Mouse (Mus musculus) forebrain, embryonic 11.5 days (tissue): ENCODE data around the gene Tsga10. TPM values are rescaled to one million over a fixed set of nuclear protein-coding genes. Genes with fewer than 3 reads are reported as not detected.
"Not testable (repeated sequence)": the region's sequence is repeated elsewhere in the genome, so short reads cannot be mapped to it uniquely, and the experiment has no call there.

Experiments used
- ATAC-seq: fragments of 200-750 bp; cut with Nextera tagmentation; replicated peaks from 2 replicates; pipeline ENCODE4 v1.8.0; 2017; ENCODE audit warnings: moderate TSS enrichment; ENCODE audit not compliant: low FRiP score
- DNase-seq: peaks from one replicate; pipeline ENCODE4 v3.0.0-alpha.2; 2017; ENCODE audit warnings: low spot score
- H3K27ac ChIP-seq: fragments of 300-500 bp; sonication (generic); 2 replicates; pipeline ENCODE4 v1.5.1; 2014; ENCODE audit warnings: low read depth, low read length
- H3K27me3 ChIP-seq: fragments of 300-500 bp; sonication (generic); 2 replicates; pipeline ENCODE4 v1.6.1; 2014; ENCODE audit warnings: mild to moderate bottlenecking, low read length, mixed read lengths; ENCODE audit not compliant: control insufficient read depth, insufficient read depth
- H3K36me3 ChIP-seq: fragments of 300-500 bp; sonication (generic); 2 replicates; pipeline ENCODE4 v1.6.1; 2014; ENCODE audit warnings: mild to moderate bottlenecking, low read length, moderate library complexity, mixed read lengths; ENCODE audit not compliant: control insufficient read depth, insufficient read depth
- H3K4me1 ChIP-seq: fragments of 300-500 bp; sonication (generic); replicated peaks from 2 replicates; pipeline ENCODE4 v1.6.1; 2014; ENCODE audit warnings: low read length, mixed read lengths; ENCODE audit not compliant: control insufficient read depth, insufficient read depth
- H3K4me2 ChIP-seq: fragments of 300-500 bp; sonication (generic); 2 replicates; pipeline ENCODE4 v1.6.1; 2014; ENCODE audit warnings: low read depth, mild to moderate bottlenecking, low read length, moderate library complexity, mixed read lengths; ENCODE audit not compliant: severe bottlenecking
- H3K4me3 ChIP-seq: fragments of 300-500 bp; sonication (generic); 2 replicates; pipeline ENCODE4 v1.5.1; 2014; ENCODE audit warnings: low read depth, low read length
- H3K9ac ChIP-seq: fragments of 300-500 bp; sonication (generic); 2 replicates; pipeline ENCODE4 v1.6.1; 2014; ENCODE audit warnings: low read length
- H3K9me3 ChIP-seq: fragments of 300-500 bp; sonication (generic); 2 replicates; pipeline ENCODE4 v1.6.1; 2016; ENCODE audit warnings: low read length, mixed read lengths; ENCODE audit not compliant: control insufficient read depth
- WGBS: fragments of 180-500 bp; shearing (Covaris S2); extraction: QIAGEN DNeasy Blood & Tissue Kit; methylation state at CpG from one replicate; pipeline ENCODE4 v1.1.7; 2014; 5-methylcytosine and 5-hydroxymethylcytosine counted together
- polyA plus RNA-seq: library from polyadenylated mRNA; unstranded; fragments of >200 nt; fragmentation: Nextera tagmentation; extraction: Ambion mirVana; gene quantifications from 2 replicates; pipeline ENCODE4 v1.2.1, GENCODE M21; 2014

The Tsga10 gene
- polyA plus RNA-seq, 1 experiment from 2014 or later: 14.2 TPM

DNA sequence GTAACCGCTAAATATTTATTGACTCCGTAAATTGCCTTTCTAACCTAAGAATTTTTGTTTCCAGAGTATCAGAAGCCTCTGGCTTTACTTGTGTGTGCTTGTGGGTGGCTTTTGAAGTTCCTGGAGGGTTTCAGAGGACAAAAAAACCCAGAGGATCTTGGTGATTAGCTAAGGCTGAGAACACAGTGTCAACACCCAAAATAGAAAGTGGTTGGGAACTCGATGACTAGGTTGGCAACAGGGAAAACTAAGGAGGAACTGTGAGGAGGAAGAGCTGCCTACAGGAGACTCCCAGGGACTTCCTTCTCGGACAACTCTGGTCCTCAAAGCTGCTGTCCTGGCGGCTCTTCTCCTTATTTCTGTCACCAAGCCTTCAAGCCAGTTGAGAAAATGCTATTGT is 145.1 kb downstream of the Tsga10 start:
- H3K9me3 ChIP-seq: no peaks in the 10 kb centered on the region
- H3K9ac ChIP-seq: no peak overlapping the region
- H3K4me2 ChIP-seq: no peak overlapping the region
- H3K4me3 ChIP-seq: no peak overlapping the region
- H3K36me3 ChIP-seq: no peaks in the 10 kb centered on the region
- no peak overlapping the region for H3K27ac ChIP-seq
- H3K27me3 ChIP-seq: peaks cover 10% of the 10 kb centered on the region; the same call in 1 of the 2 replicates
- ATAC-seq (no peak), DNase-seq (no peak)
- 81% methylated on average over 5 of the region's 5 CpGs for WGBS
- H3K4me1 ChIP-seq: peaks cover 3% of the 10 kb centered on the region; the same call in 1 of the 2 replicates

GRCm38 (mm10) chr1:37719761-37720640 is 146.2 kb downstream of the Tsga10 start, which contains the start of gene 2010300C02Rik:
TSS of gene 2010300C02Rik (minus strand) at chr1:37720085.
- peak; percentile 78 for DNase-seq
- H3K27ac ChIP-seq: no peak within 1 kb of the TSS
- H3K4me1 ChIP-seq: peaks cover 3% of the 10 kb centered on the region; the same call in 1 of the 2 replicates
- peaks cover 10% of the 10 kb centered on the region; the same call in 1 of the 2 replicates for H3K27me3 ChIP-seq
- H3K9ac ChIP-seq: peak within 1 kb of the TSS; percentile 50
- H3K9me3 ChIP-seq: no peaks in the 10 kb centered on the region
- peak within 1 kb of the TSS; percentile 59 for H3K4me3 ChIP-seq
- under 1% methylated on average over 57 of the region's 69 CpGs for WGBS
- peak; percentile 91 for ATAC-seq
- no peaks in the 10 kb centered on the region for H3K36me3 ChIP-seq
- peak within 1 kb of the TSS; percentile 87 for H3K4me2 ChIP-seq

GRCm38 (mm10) chr1:37719030-37719723 is 147.1 kb downstream of the Tsga10 start:
- Histone ChIP-seq H3K9ac (peak overlapping the region; percentile 50), H3K4me1 (peaks cover 3% of the 10 kb centered on the region; the same call in 1 of the 2 replicates), H3K4me3 (peak overlapping the region; percentile 59), H3K9me3 (no peaks in the 10 kb centered on the region), H3K36me3 (no peaks in the 10 kb centered on the region), H3K4me2 (peak overlapping the region; percentile 87), H3K27ac (no peak overlapping the region), H3K27me3 (peaks cover 10% of the 10 kb centered on the region; the same call in 1 of the 2 replicates)
- DNase-seq: peak; percentile 57
- WGBS: 4% methylated on average over 48 of the region's 49 CpGs
- ATAC-seq: peak; percentile 69

DNA sequence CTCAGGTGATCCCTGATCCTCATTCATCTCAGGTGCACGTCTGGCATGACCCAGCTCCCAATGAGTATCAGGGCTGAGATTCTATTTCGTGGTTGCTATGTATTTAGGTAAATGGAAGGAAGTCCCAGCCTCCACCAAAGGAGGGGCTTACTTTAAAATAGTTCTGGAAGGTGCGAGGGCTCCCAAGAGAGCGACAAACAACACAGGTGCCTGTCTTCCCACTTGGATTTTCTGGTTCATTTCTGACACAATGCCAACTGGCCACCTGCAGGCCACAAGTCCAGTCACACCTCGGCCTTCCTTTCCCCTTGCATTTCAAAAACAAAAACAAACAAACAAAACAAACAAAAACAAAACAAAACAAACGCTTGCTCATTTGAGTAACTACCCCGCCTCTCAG is 147.7 kb downstream of the Tsga10 start:
- 57% methylated on average over 7 of the region's 7 CpGs for WGBS
- no peaks in the 10 kb centered on the region for H3K9me3 ChIP-seq

GRCm38 (mm10) chr1:37717415-37718195 is 148.6 kb downstream of the Tsga10 start:
- peaks cover 3% of the 10 kb centered on the region; the same call in 1 of the 2 replicates for H3K4me1 ChIP-seq
- WGBS: 81% methylated on average over 14 of the region's 14 CpGs
- DNase-seq: no peak
- peaks cover 10% of the 10 kb centered on the region; the same call in 1 of the 2 replicates for H3K27me3 ChIP-seq
- ATAC-seq: no peak
- H3K4me2 ChIP-seq: no peak overlapping the region
- no peaks in the 10 kb centered on the region for H3K9me3 ChIP-seq
- H3K27ac ChIP-seq: no peak overlapping the region
- H3K9ac ChIP-seq: no peak overlapping the region
- no peaks in the 10 kb centered on the region for H3K36me3 ChIP-seq
- H3K4me3 ChIP-seq: no peak overlapping the region

More for the DNA sequence above, 147.7 kb downstream of the Tsga10 start:
- peaks cover 3% of the 10 kb centered on the region; the same call in 1 of the 2 replicates for H3K4me1 ChIP-seq
- ATAC-seq (no peak), DNase-seq (no peak)
- no peak overlapping the region for H3K27ac ChIP-seq
- peaks cover 10% of the 10 kb centered on the region; the same call in 1 of the 2 replicates for H3K27me3 ChIP-seq
- no peak overlapping the region for H3K4me3 ChIP-seq
- H3K9ac ChIP-seq: no peak overlapping the region
- no peak overlapping the region for H3K4me2 ChIP-seq
- H3K36me3 ChIP-seq: no peaks in the 10 kb centered on the region

DNA sequence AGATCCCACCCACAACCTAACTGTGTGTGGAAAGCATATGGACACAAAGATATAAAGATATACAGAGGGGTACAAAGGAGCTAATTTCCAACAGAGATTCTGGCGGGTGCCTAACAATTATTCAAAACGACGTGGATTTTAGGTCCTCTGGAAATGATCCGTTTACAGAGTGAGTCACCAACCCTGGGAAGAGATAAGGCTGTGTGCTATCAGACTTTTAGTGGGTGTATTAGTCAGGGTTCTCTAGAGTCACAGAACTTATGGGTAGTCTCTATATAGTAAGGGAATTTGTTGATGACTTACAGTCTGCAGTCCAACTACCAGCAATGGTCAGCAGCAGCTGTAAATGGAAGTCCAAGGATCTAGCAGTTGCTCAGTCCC is 153.9 kb downstream of the Tsga10 start:
- not testable (repeated sequence) for H3K36me3 ChIP-seq, H3K9ac ChIP-seq, H3K4me2 ChIP-seq, H3K27me3 ChIP-seq, H3K4me1 ChIP-seq, H3K27ac ChIP-seq, DNase-seq, ATAC-seq, H3K4me3 ChIP-seq, H3K9me3 ChIP-seq
- 81% methylated on average over 4 of the region's 4 CpGs for WGBS

DNA sequence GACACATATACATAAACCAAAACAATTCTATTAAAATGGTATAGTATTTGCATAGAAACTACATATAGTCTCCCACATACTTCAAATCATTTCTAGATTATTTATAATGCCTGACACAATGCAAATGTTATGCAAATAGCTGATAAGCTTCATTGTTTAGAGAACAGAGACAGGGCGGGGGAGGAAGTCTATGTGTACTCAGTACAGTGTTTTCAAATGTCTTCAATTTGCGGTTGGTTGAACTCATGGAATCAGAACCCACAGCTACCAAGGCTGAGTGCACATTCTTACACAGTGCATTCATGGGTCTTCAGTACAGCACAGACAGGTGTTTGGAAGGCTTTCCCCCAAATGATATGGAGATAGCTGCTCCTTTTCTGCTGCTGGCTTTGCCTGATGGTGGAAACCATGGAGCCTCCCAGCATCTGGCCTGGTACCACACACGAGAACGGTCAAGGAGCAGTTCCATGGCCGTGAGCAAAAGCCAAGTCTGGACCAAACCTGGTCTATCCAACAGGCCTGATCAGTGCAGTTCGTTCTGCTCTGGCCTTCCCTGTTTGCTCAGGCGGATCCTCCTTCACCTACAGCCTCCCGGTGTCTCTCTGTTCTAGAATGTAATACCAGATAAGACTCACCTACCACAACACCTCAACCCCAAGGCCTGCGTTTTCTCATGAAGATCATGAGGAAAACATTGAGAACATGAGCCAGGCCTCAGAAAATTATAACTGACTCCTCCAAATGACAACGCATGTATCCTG is 154.5 kb downstream of the Tsga10 start:
- ATAC-seq (no peak), DNase-seq (no peak)
- Histone ChIP-seq H3K4me2 (no peak overlapping the region), H3K9me3 (no peaks in the 10 kb centered on the region), H3K27ac (no peak overlapping the region), H3K4me3 (no peak overlapping the region), H3K36me3 (no peaks in the 10 kb centered on the region), H3K4me1 (no peaks in the 10 kb centered on the region), H3K27me3 (no peaks in the 10 kb centered on the region), H3K9ac (no peak overlapping the region)
- WGBS: 94% methylated on average over 10 of the region's 10 CpGs
